Mouse (Mus musculus): ENCODE results near the gene Ugp2. TPM values are rescaled to one million over a fixed set of nuclear protein-coding genes. Genes with fewer than 3 reads are reported as not detected.

Ugp2 gene
- 67.8 and 80.7 TPM in 2 replicates for polyA plus RNA-seq (2014; fragmentation: Nextera tagmentation; extraction: Ambion mirVana)

GRCm38 (mm10) chr11:21371122-21371806 lies at the start of gene Ugp2:
Gene Ugp2 (minus strand): TSS chr11:21371201.
- Histone ChIP-seq H3K4me2 (replicated peaks) (peak within 1 kb of the TSS; percentile 65), H3K4me3 (replicated peaks; ENCODE audit: low read length) (peak within 1 kb of the TSS; percentile 95), H3K27ac (peak within 1 kb of the TSS; percentile 85), H3K36me3 (replicated peaks; ENCODE audit: control insufficient read depth, insufficient read depth) (no peaks in the 10 kb centered on the region), H3K27me3 (ENCODE audit: control insufficient read depth, insufficient read depth, low read length) (no peaks in the 10 kb centered on the region), H3K9me3 (ENCODE audit: control insufficient read depth, low read length) (no peaks in the 10 kb centered on the region), H3K4me1 (replicated peaks; ENCODE audit: control insufficient read depth, insufficient read depth, low read length) (peaks cover 15% of the 10 kb centered on the region), H3K9ac (peak within 1 kb of the TSS; percentile 91)
- peak; percentile 95 for DNase-seq (ENCODE audit: low spot score)
- ATAC-seq (ENCODE audit: low FRiP score): peak; percentile 98
- WGBS: 5% methylated on average over 38 of the region's 38 CpGs

GRCm38 (mm10) chr11:21414911-21415381 lies 43.9 kb upstream of the Ugp2 start:
- Histone ChIP-seq H3K9ac (no peak overlapping the region), H3K4me2 (replicated peaks) (no peak overlapping the region), H3K9me3 (ENCODE audit: control insufficient read depth, low read length) (no peaks in the 10 kb centered on the region), H3K4me1 (replicated peaks; ENCODE audit: control insufficient read depth, insufficient read depth, low read length) (no peaks in the 10 kb centered on the region), H3K27ac (no peak overlapping the region), H3K36me3 (replicated peaks; ENCODE audit: control insufficient read depth, insufficient read depth) (no peaks in the 10 kb centered on the region), H3K4me3 (replicated peaks; ENCODE audit: low read length) (no peak overlapping the region), H3K27me3 (ENCODE audit: control insufficient read depth, insufficient read depth, low read length) (no peaks in the 10 kb centered on the region)
- DNase-seq (ENCODE audit: low spot score) (no peak), ATAC-seq (ENCODE audit: low FRiP score) (no peak)
- WGBS: 64% methylated on average over 7 of the region's 7 CpGs

GRCm38 (mm10) chr11:21406668-21407067 lies 35.7 kb upstream of the Ugp2 start:
- no peaks in the 10 kb centered on the region for H3K36me3 ChIP-seq (replicated peaks; ENCODE audit: control insufficient read depth, insufficient read depth)
- no peaks in the 10 kb centered on the region for H3K4me1 ChIP-seq (replicated peaks; ENCODE audit: control insufficient read depth, insufficient read depth, low read length)
- no peak overlapping the region for H3K9ac ChIP-seq
- no peak overlapping the region for H3K4me2 ChIP-seq (replicated peaks)
- no peaks in the 10 kb centered on the region for H3K27me3 ChIP-seq (ENCODE audit: control insufficient read depth, insufficient read depth, low read length)
- ATAC-seq (ENCODE audit: low FRiP score) (no peak), DNase-seq (ENCODE audit: low spot score) (no peak)
- 94% methylated on average over 4 of the region's 4 CpGs for WGBS
- H3K27ac ChIP-seq: no peak overlapping the region
- H3K4me3 ChIP-seq (replicated peaks; ENCODE audit: low read length): no peak overlapping the region
- no peaks in the 10 kb centered on the region for H3K9me3 ChIP-seq (ENCODE audit: control insufficient read depth, low read length)

DNA sequence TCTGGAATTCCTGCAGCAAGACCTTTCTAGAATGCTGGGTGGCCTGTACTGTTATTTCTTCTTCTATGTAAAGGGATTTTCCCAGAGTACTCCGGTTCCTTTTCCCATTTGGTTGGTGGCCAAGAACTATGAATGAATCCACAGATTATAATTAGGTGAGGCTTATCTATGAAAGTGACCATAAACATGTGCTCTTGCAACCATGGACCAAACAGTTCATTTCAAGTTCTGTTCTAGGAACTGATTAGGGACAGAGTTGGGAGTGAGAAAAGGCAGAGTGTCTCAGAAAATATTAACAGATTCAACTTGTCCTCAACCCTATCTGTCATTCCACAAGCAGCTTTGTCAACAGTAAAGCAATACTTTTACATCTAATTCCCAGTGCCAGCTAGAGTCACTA lies 35.1 kb upstream of the Ugp2 start:
- no peak overlapping the region for H3K9ac ChIP-seq
- WGBS: 84% methylated on average over 1 of the region's 1 CpGs

GRCm38 (mm10) chr11:21403877-21404276 lies 32.9 kb upstream of the Ugp2 start:
- H3K27me3 ChIP-seq (ENCODE audit: control insufficient read depth, insufficient read depth, low read length): no peaks in the 10 kb centered on the region
- no peaks in the 10 kb centered on the region for H3K9me3 ChIP-seq (ENCODE audit: control insufficient read depth, low read length)
- DNase-seq (ENCODE audit: low spot score) (no peak), ATAC-seq (ENCODE audit: low FRiP score) (no peak)
- no peaks in the 10 kb centered on the region for H3K36me3 ChIP-seq (replicated peaks; ENCODE audit: control insufficient read depth, insufficient read depth)
- H3K4me3 ChIP-seq (replicated peaks; ENCODE audit: low read length): no peak overlapping the region
- no peak overlapping the region for H3K9ac ChIP-seq
- WGBS: 78% methylated on average over 1 of the region's 1 CpGs
- H3K4me1 ChIP-seq (replicated peaks; ENCODE audit: control insufficient read depth, insufficient read depth, low read length): no peaks in the 10 kb centered on the region
- H3K27ac ChIP-seq: no peak overlapping the region
- H3K4me2 ChIP-seq (replicated peaks): no peak overlapping the region

More for the DNA sequence above, 35.1 kb upstream of the Ugp2 start:
- Histone ChIP-seq H3K27me3 (ENCODE audit: control insufficient read depth, insufficient read depth, low read length) (no peaks in the 10 kb centered on the region), H3K4me3 (replicated peaks; ENCODE audit: low read length) (no peak overlapping the region), H3K4me2 (replicated peaks) (no peak overlapping the region), H3K27ac (no peak overlapping the region), H3K36me3 (replicated peaks; ENCODE audit: control insufficient read depth, insufficient read depth) (no peaks in the 10 kb centered on the region), H3K9me3 (ENCODE audit: control insufficient read depth, low read length) (no peaks in the 10 kb centered on the region), H3K4me1 (replicated peaks; ENCODE audit: control insufficient read depth, insufficient read depth, low read length) (no peaks in the 10 kb centered on the region)
- no peak for DNase-seq (ENCODE audit: low spot score)
- no peak for ATAC-seq (ENCODE audit: low FRiP score)

DNA sequence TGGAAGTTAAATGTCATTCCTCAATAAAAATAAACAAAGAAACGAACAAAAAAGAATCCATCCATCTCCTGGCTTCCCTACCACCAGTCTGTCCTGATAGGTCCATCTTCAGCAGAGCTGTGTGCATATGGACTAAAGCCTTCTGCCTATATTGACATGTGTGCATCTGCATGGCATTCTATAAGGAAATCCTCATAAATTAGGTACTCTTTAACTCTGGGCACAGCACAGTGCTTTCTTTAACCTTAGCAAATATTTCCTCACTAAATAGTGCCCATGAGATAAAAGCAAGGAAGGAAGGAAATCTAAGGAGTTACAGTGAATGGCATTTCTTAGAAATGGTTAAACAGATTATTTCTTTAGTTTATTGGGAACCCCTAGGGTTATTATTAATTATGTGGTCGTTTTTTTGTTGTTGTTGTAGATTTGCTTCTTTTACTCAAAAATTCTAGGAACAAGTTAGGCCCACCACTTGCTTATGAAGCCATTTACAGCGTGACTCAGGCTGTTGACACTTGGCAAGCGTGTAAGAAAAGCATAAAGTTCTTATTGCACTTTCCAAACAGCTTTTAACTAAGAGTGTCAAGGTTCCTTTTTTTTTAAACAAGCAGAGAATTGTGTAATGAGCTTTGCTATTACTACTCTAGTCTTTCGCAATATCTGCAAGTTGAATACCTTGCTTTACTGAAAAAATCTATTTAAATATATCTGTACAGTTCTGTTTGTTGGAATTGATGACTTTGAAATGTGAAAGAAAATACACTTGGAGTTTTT lies 31.7 kb upstream of the Ugp2 start:
- H3K36me3 ChIP-seq (replicated peaks; ENCODE audit: control insufficient read depth, insufficient read depth): no peaks in the 10 kb centered on the region
- no peak overlapping the region for H3K9ac ChIP-seq
- H3K9me3 ChIP-seq (ENCODE audit: control insufficient read depth, low read length): no peaks in the 10 kb centered on the region
- ATAC-seq (ENCODE audit: low FRiP score) (no peak), DNase-seq (ENCODE audit: low spot score) (no peak)
- no peaks in the 10 kb centered on the region for H3K27me3 ChIP-seq (ENCODE audit: control insufficient read depth, insufficient read depth, low read length)
- no peaks in the 10 kb centered on the region for H3K4me1 ChIP-seq (replicated peaks; ENCODE audit: control insufficient read depth, insufficient read depth, low read length)
- no peak overlapping the region for H3K4me3 ChIP-seq (replicated peaks; ENCODE audit: low read length)
- H3K27ac ChIP-seq: no peak overlapping the region
- no peak overlapping the region for H3K4me2 ChIP-seq (replicated peaks)
- 72% methylated on average over 5 of the region's 5 CpGs for WGBS

DNA sequence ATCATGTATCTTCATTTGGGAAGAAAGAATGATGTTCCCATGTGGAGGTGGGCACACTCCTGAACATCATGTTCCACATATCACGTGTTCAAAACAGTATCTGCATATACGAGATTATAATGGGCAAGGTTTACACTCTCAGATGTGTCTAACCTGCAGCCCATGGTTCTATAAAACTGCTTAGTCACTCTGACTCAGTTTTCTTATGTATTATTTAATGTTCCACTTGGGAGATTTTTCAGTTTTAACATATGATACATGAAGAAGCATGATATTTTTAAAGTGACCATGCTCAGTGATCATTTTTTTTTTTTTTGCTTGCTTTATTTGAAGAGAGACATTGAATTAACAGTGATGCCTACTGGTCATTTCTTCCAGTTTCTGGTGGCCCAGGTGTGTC lies 30.2 kb upstream of the Ugp2 start:
- DNase-seq (ENCODE audit: low spot score): no peak
- WGBS: 95% methylated on average over 2 of the region's 2 CpGs
- H3K27ac ChIP-seq: no peak overlapping the region

DNA sequence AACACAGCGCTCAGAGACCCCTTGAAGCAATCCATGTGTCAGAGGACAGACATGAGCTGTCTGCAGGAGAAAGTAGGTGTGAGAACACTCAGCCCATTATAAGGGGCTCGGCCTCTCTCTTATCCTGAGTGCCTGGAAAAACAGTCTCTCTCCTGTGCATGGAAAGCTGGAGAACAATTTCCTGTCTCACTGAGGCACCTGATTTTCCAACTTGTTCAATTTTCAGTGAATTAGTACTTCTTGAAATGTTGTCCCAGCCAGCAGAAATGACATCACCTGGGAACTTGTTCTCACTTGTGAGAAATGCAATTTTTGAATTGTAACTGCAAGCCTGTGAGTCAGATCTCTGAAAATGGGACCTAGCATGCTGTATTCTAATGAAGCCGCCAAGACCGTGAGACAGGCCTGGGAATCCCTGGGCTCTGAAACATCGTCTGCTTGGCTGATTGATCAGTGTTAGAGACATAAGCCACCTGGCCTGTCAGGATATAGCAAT lies 28.2 kb upstream of the Ugp2 start:
- Histone ChIP-seq H3K36me3 (replicated peaks; ENCODE audit: control insufficient read depth, insufficient read depth) (no peaks in the 10 kb centered on the region), H3K9ac (no peak overlapping the region), H3K4me1 (replicated peaks; ENCODE audit: control insufficient read depth, insufficient read depth, low read length) (no peaks in the 10 kb centered on the region), H3K27ac (no peak overlapping the region), H3K4me3 (replicated peaks; ENCODE audit: low read length) (no peak overlapping the region), H3K4me2 (replicated peaks) (no peak overlapping the region), H3K9me3 (ENCODE audit: control insufficient read depth, low read length) (no peaks in the 10 kb centered on the region), H3K27me3 (ENCODE audit: control insufficient read depth, insufficient read depth, low read length) (no peaks in the 10 kb centered on the region)
- no peak for DNase-seq (ENCODE audit: low spot score)
- 65% methylated on average over 5 of the region's 5 CpGs for WGBS
- no peak for ATAC-seq (ENCODE audit: low FRiP score)

More for the DNA sequence above, 30.2 kb upstream of the Ugp2 start:
- ATAC-seq (ENCODE audit: low FRiP score): no peak
- no peak overlapping the region for H3K4me2 ChIP-seq (replicated peaks)
- no peak overlapping the region for H3K9ac ChIP-seq
- no peaks in the 10 kb centered on the region for H3K36me3 ChIP-seq (replicated peaks; ENCODE audit: control insufficient read depth, insufficient read depth)
- no peaks in the 10 kb centered on the region for H3K4me1 ChIP-seq (replicated peaks; ENCODE audit: control insufficient read depth, insufficient read depth, low read length)
- no peaks in the 10 kb centered on the region for H3K9me3 ChIP-seq (ENCODE audit: control insufficient read depth, low read length)
- H3K27me3 ChIP-seq (ENCODE audit: control insufficient read depth, insufficient read depth, low read length): no peaks in the 10 kb centered on the region
- no peak overlapping the region for H3K4me3 ChIP-seq (replicated peaks; ENCODE audit: low read length)

DNA sequence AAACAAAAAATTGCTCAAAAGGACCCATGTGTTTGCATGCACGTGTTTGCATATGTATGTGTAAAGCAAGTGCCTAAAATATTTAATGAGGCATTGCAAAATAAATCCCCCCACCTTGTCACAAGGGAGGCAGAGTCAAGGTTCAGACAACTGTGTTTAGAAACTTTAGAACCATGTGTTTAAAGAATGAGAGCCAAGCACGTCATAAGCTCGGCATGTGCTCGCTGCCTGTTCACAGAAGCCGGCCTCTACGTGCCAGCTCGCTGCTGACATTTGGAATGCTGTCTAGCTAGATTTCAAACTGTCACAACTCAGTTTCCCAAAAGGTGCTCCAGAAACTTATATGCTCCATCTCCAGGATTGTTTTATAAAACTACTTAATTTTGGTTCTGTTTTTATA lies 27.5 kb upstream of the Ugp2 start:
- no peaks in the 10 kb centered on the region for H3K9me3 ChIP-seq (ENCODE audit: control insufficient read depth, low read length)
- WGBS: 72% methylated on average over 7 of the region's 7 CpGs
- H3K4me2 ChIP-seq (replicated peaks): no peak overlapping the region
- no peaks in the 10 kb centered on the region for H3K4me1 ChIP-seq (replicated peaks; ENCODE audit: control insufficient read depth, insufficient read depth, low read length)
- ATAC-seq (ENCODE audit: low FRiP score): no peak
- DNase-seq (ENCODE audit: low spot score): no peak
- no peaks in the 10 kb centered on the region for H3K27me3 ChIP-seq (ENCODE audit: control insufficient read depth, insufficient read depth, low read length)
- H3K36me3 ChIP-seq (replicated peaks; ENCODE audit: control insufficient read depth, insufficient read depth): no peaks in the 10 kb centered on the region
- no peak overlapping the region for H3K4me3 ChIP-seq (replicated peaks; ENCODE audit: low read length)
- no peak overlapping the region for H3K27ac ChIP-seq
- H3K9ac ChIP-seq: no peak overlapping the region
